Mouse (Mus musculus): Measurements from ENCODE around the gene 9230112D13Rik. TPM values are rescaled to one million over a fixed set of nuclear protein-coding genes. Genes with fewer than 3 reads are reported as not detected.

9230112D13Rik gene
- polyA plus RNA-seq, 1 experiment from 2014 or later = not detected

GRCm38 (mm10) chr14:34558947-34559346 is 36.3 kb upstream of the 9230112D13Rik start:
- Histone ChIP-seq H3K9ac (no peak overlapping the region), H3K4me3 (no peak overlapping the region), H3K4me1 (no peaks in the 10 kb centered on the region), H3K9me3 (replicated peaks) (no peaks in the 10 kb centered on the region), H3K27me3 (peaks cover 3% of the 10 kb centered on the region; the same call in 1 of the 2 replicates), H3K36me3 (no peaks in the 10 kb centered on the region), H3K27ac (no peak overlapping the region), H3K4me2 (replicated peaks) (no peak overlapping the region)
- no peak for ATAC-seq (ENCODE audit: low FRiP score)
- 91% methylated on average over 9 of the region's 9 CpGs for WGBS

- 61% methylated on average over 13 of the region's 13 CpGs for WGBS
- no peak overlapping the region for H3K4me2 ChIP-seq (replicated peaks)
- no peaks in the 10 kb centered on the region for H3K9me3 ChIP-seq (replicated peaks)
- H3K27me3 ChIP-seq = peaks cover 8% of the 10 kb centered on the region; the same call in 1 of the 2 replicates
- no peak overlapping the region for H3K4me3 ChIP-seq
- no peaks in the 10 kb centered on the region for H3K36me3 ChIP-seq
- no peak overlapping the region for H3K9ac ChIP-seq
- 0 out of 2 replicates have a peak, but pooled peaks have one; percentile 38 for ATAC-seq (ENCODE audit: low FRiP score)
- no peaks in the 10 kb centered on the region for H3K4me1 ChIP-seq
- 0 out of 2 replicates have a peak overlapping the region, but pooled peaks have one; percentile 40 for H3K27ac ChIP-seq
Observed at GRCm38 (mm10) chr14:34555211-34555610, 32.6 kb upstream of the 9230112D13Rik start.

- ATAC-seq (ENCODE audit: low FRiP score) = no peak
- 76% methylated on average over 3 of the region's 3 CpGs for WGBS
- no peaks in the 10 kb centered on the region for H3K4me1 ChIP-seq
- no peak overlapping the region for H3K4me2 ChIP-seq (replicated peaks)
- H3K4me3 ChIP-seq = no peak overlapping the region
- peaks cover 8% of the 10 kb centered on the region; the same call in 1 of the 2 replicates for H3K27me3 ChIP-seq
- H3K27ac ChIP-seq = no peak overlapping the region
- no peaks in the 10 kb centered on the region for H3K36me3 ChIP-seq
- no peaks in the 10 kb centered on the region for H3K9me3 ChIP-seq (replicated peaks)
- no peak overlapping the region for H3K9ac ChIP-seq
Observed at GRCm38 (mm10) chr14:34554047-34554446, 31.4 kb upstream of the 9230112D13Rik start.

GRCm38 (mm10) chr14:34553470-34553869 is 30.9 kb upstream of the 9230112D13Rik start:
- no peak overlapping the region for H3K4me3 ChIP-seq
- no peaks in the 10 kb centered on the region for H3K4me1 ChIP-seq
- peaks cover 8% of the 10 kb centered on the region; the same call in 1 of the 2 replicates for H3K27me3 ChIP-seq
- no peak overlapping the region for H3K27ac ChIP-seq
- H3K36me3 ChIP-seq = no peaks in the 10 kb centered on the region
- H3K4me2 ChIP-seq (replicated peaks) = no peak overlapping the region
- ATAC-seq (ENCODE audit: low FRiP score) = no peak
- WGBS = 85% methylated on average over 6 of the region's 6 CpGs
- H3K9me3 ChIP-seq (replicated peaks) = no peaks in the 10 kb centered on the region
- no peak overlapping the region for H3K9ac ChIP-seq

GRCm38 (mm10) chr14:34552226-34552625 is 29.6 kb upstream of the 9230112D13Rik start:
- peaks cover 5% of the 10 kb centered on the region for H3K4me1 ChIP-seq
- H3K36me3 ChIP-seq = no peaks in the 10 kb centered on the region
- no peaks in the 10 kb centered on the region for H3K9me3 ChIP-seq (replicated peaks)
- peaks cover 14% of the 10 kb centered on the region; the same call in 1 of the 2 replicates for H3K27me3 ChIP-seq
- H3K4me2 ChIP-seq (replicated peaks) = no peak overlapping the region
- WGBS = 89% methylated on average over 5 of the region's 5 CpGs
- no peak for ATAC-seq (ENCODE audit: low FRiP score)
- H3K4me3 ChIP-seq = no peak overlapping the region
- no peak overlapping the region for H3K9ac ChIP-seq
- H3K27ac ChIP-seq = no peak overlapping the region

- under 1% methylated on average over 55 of the region's 55 CpGs for WGBS
- Histone ChIP-seq H3K27me3 (peaks cover 13% of the 10 kb centered on the region), H3K9ac (peak overlapping the region; percentile 66), H3K9me3 (replicated peaks) (no peaks in the 10 kb centered on the region), H3K4me1 (peaks cover 5% of the 10 kb centered on the region), H3K4me3 (peak overlapping the region; percentile 65), H3K4me2 (replicated peaks) (peak overlapping the region; percentile 80), H3K27ac (peak overlapping the region; percentile 85), H3K36me3 (no peaks in the 10 kb centered on the region)
- ATAC-seq (ENCODE audit: low FRiP score) = peak; percentile 97
Observed at GRCm38 (mm10) chr14:34549004-34549671, 26.5 kb upstream of the 9230112D13Rik start.

GRCm38 (mm10) chr14:34548391-34549001 is 25.9 kb upstream of the 9230112D13Rik start:
- H3K9ac ChIP-seq = peak overlapping the region; percentile 66
- under 1% methylated on average over 27 of the region's 27 CpGs for WGBS
- H3K4me3 ChIP-seq = peak overlapping the region; percentile 65
- peaks cover 12% of the 10 kb centered on the region for H3K27me3 ChIP-seq
- peak; percentile 58 for ATAC-seq (ENCODE audit: low FRiP score)
- H3K27ac ChIP-seq = peak overlapping the region; percentile 85
- no peaks in the 10 kb centered on the region for H3K36me3 ChIP-seq
- H3K9me3 ChIP-seq (replicated peaks) = no peaks in the 10 kb centered on the region
- H3K4me1 ChIP-seq = peaks cover 5% of the 10 kb centered on the region
- peak overlapping the region; percentile 80 for H3K4me2 ChIP-seq (replicated peaks)

- Histone ChIP-seq H3K9me3 (replicated peaks) (no peaks in the 10 kb centered on the region), H3K4me2 (replicated peaks) (no peak overlapping the region), H3K27ac (no peak overlapping the region), H3K9ac (no peak overlapping the region), H3K4me3 (no peak overlapping the region), H3K36me3 (no peaks in the 10 kb centered on the region), H3K4me1 (peaks cover 5% of the 10 kb centered on the region), H3K27me3 (peaks cover 7% of the 10 kb centered on the region)
- no peak for ATAC-seq (ENCODE audit: low FRiP score)
- 84% methylated on average over 2 of the region's 2 CpGs for WGBS
Observed at GRCm38 (mm10) chr14:34544545-34544944, 21.9 kb upstream of the 9230112D13Rik start.

- ATAC-seq (ENCODE audit: low FRiP score) = no peak
- Histone ChIP-seq H3K9me3 (replicated peaks) (no peaks in the 10 kb centered on the region), H3K27ac (no peak overlapping the region), H3K4me1 (peaks cover 5% of the 10 kb centered on the region), H3K36me3 (no peaks in the 10 kb centered on the region), H3K4me2 (replicated peaks) (no peak overlapping the region), H3K4me3 (no peak overlapping the region), H3K27me3 (peaks cover 7% of the 10 kb centered on the region), H3K9ac (no peak overlapping the region)
- WGBS = 79% methylated on average over 6 of the region's 6 CpGs
Observed at GRCm38 (mm10) chr14:34544001-34544400, 21.4 kb upstream of the 9230112D13Rik start.

GRCm38 (mm10) chr14:34543596-34543995 is 21.0 kb upstream of the 9230112D13Rik start:
- 76% methylated on average over 6 of the region's 6 CpGs for WGBS
- H3K9me3 ChIP-seq (replicated peaks) = no peaks in the 10 kb centered on the region
- ATAC-seq (ENCODE audit: low FRiP score) = no peak
- peak overlapping the region; percentile 48; the same call in 1 of the 2 replicates for H3K27ac ChIP-seq
- no peak overlapping the region for H3K9ac ChIP-seq
- H3K27me3 ChIP-seq = peaks cover 7% of the 10 kb centered on the region
- H3K4me3 ChIP-seq = no peak overlapping the region
- no peaks in the 10 kb centered on the region for H3K36me3 ChIP-seq
- H3K4me2 ChIP-seq (replicated peaks) = no peak overlapping the region
- peaks cover 5% of the 10 kb centered on the region for H3K4me1 ChIP-seq

GRCm38 (mm10) chr14:34541896-34542295 is 19.3 kb upstream of the 9230112D13Rik start:
- Histone ChIP-seq H3K36me3 (no peaks in the 10 kb centered on the region), H3K27ac (no peak overlapping the region), H3K4me3 (no peak overlapping the region), H3K27me3 (no peaks in the 10 kb centered on the region; the same call in 1 of the 2 replicates), H3K4me2 (replicated peaks) (no peak overlapping the region), H3K9me3 (replicated peaks) (no peaks in the 10 kb centered on the region), H3K9ac (no peak overlapping the region), H3K4me1 (no peaks in the 10 kb centered on the region)
- ATAC-seq (ENCODE audit: low FRiP score) = no peak
- WGBS = 87% methylated on average over 5 of the region's 5 CpGs

GRCm38 (mm10) chr14:34540685-34541162 is 18.1 kb upstream of the 9230112D13Rik start:
- no peaks in the 10 kb centered on the region for H3K4me1 ChIP-seq
- no peak overlapping the region for H3K27ac ChIP-seq
- no peaks in the 10 kb centered on the region for H3K27me3 ChIP-seq
- H3K4me2 ChIP-seq (replicated peaks) = peak overlapping the region; percentile 13
- ATAC-seq (ENCODE audit: low FRiP score) = 0 out of 2 replicates have a peak, but pooled peaks have one; percentile 46
- WGBS = 16% methylated on average over 17 of the region's 17 CpGs
- H3K9ac ChIP-seq = no peak overlapping the region
- H3K36me3 ChIP-seq = no peaks in the 10 kb centered on the region
- H3K4me3 ChIP-seq = no peak overlapping the region
- no peaks in the 10 kb centered on the region for H3K9me3 ChIP-seq (replicated peaks)
